Mouse (Mus musculus): Measurements from ENCODE around the gene Gpatch1. TPM values are rescaled to one million over a fixed set of nuclear protein-coding genes. Genes with fewer than 3 reads are reported as not detected.
A peak's percentile ranks its signal among the peaks of the same experiment; 100 is the strongest.

The Gpatch1 gene
- polyA plus RNA-seq, 1 experiment from 2014 or later: 21.7 TPM

- no peaks in the 10 kb centered on the region for H3K36me3 ChIP-seq
- peak; percentile 92 for ATAC-seq (ENCODE audit: insufficient number of reproducible peaks, insufficient read depth, low FRiP score, low TSS enrichment, low read depth)
- peak overlapping the region; percentile 78 for H3K9ac ChIP-seq
- peaks cover 16% of the 10 kb centered on the region; the same call in 1 of the 2 replicates for H3K4me1 ChIP-seq
- H3K4me3 ChIP-seq: peak overlapping the region; percentile 63
- peak overlapping the region; percentile 95 for H3K27ac ChIP-seq
- WGBS: under 1% methylated on average over 45 of the region's 45 CpGs
- H3K4me2 ChIP-seq: peak overlapping the region; percentile 61
- 0 out of 2 replicates have a peak, but pooled peaks cover 6% of the 10 kb centered on the region for H3K9me3 ChIP-seq
- no peaks in the 10 kb centered on the region for H3K27me3 ChIP-seq
These were observed 83.6 kb downstream of the Gpatch1 start for GRCm38 (mm10) chr7:35234361-35235245.

GRCm38 (mm10) chr7:35233861-35234260 lies 84.4 kb downstream of the Gpatch1 start:
- Histone ChIP-seq H3K36me3 (no peaks in the 10 kb centered on the region), H3K4me3 (peak overlapping the region; percentile 63), H3K9ac (peak overlapping the region; percentile 78), H3K4me1 (peaks cover 16% of the 10 kb centered on the region; the same call in 1 of the 2 replicates), H3K9me3 (0 out of 2 replicates have a peak, but pooled peaks cover 6% of the 10 kb centered on the region), H3K27me3 (no peaks in the 10 kb centered on the region), H3K4me2 (peak overlapping the region; percentile 61), H3K27ac (peak overlapping the region; percentile 95)
- WGBS: 46% methylated on average over 12 of the region's 12 CpGs
- ATAC-seq (ENCODE audit: insufficient number of reproducible peaks, insufficient read depth, low FRiP score, low TSS enrichment, low read depth): no peak

- WGBS: 30% methylated on average over 13 of the region's 13 CpGs
- no peak overlapping the region for H3K27ac ChIP-seq
- H3K4me3 ChIP-seq: no peak overlapping the region
- no peaks in the 10 kb centered on the region for H3K36me3 ChIP-seq
- H3K4me1 ChIP-seq: peaks cover 16% of the 10 kb centered on the region; the same call in 1 of the 2 replicates
- no peak for ATAC-seq (ENCODE audit: insufficient number of reproducible peaks, insufficient read depth, low FRiP score, low TSS enrichment, low read depth)
- H3K9me3 ChIP-seq: 0 out of 2 replicates have a peak, but pooled peaks cover 6% of the 10 kb centered on the region
- H3K27me3 ChIP-seq: no peaks in the 10 kb centered on the region
- H3K4me2 ChIP-seq: peak overlapping the region; percentile 61; the same call in 1 of the 2 replicates
- H3K9ac ChIP-seq: no peak overlapping the region
These were observed 85.3 kb downstream of the Gpatch1 start for GRCm38 (mm10) chr7:35232796-35233455.

- Histone ChIP-seq H3K9me3 (0 out of 2 replicates have a peak, but pooled peaks cover 6% of the 10 kb centered on the region), H3K4me2 (no peak overlapping the region), H3K4me1 (peaks cover 10% of the 10 kb centered on the region; the same call in 1 of the 2 replicates), H3K27me3 (no peaks in the 10 kb centered on the region), H3K27ac (no peak overlapping the region), H3K36me3 (no peaks in the 10 kb centered on the region), H3K4me3 (no peak overlapping the region), H3K9ac (no peak overlapping the region)
- WGBS: 77% methylated on average over 3 of the region's 3 CpGs
- no peak for ATAC-seq (ENCODE audit: insufficient number of reproducible peaks, insufficient read depth, low FRiP score, low TSS enrichment, low read depth)
These were observed 87.9 kb downstream of the Gpatch1 start for GRCm38 (mm10) chr7:35230333-35230732.

Other genes starting within 250 kb of the Gpatch1 start
- gene Cebpa, start 199.1 kb downstream of the Gpatch1 start, polyA plus RNA-seq (2015; fragmentation: Nextera tagmentation; extraction: Ambion mirVana): 5.3 and 5.5 TPM in 2 replicates
- 5.3 and 5.5 TPM in 2 replicates for gene Slc7a10, start 132.1 kb downstream of the Gpatch1 start, polyA plus RNA-seq (2015; fragmentation: Nextera tagmentation; extraction: Ambion mirVana)
- 10.3 and 11.2 TPM in 2 replicates for gene Lrp3, start 102.9 kb downstream of the Gpatch1 start, polyA plus RNA-seq (2015; fragmentation: Nextera tagmentation; extraction: Ambion mirVana)
- 4.3 and 5.6 TPM in 2 replicates for gene Rhpn2, start 15.7 kb upstream of the Gpatch1 start, polyA plus RNA-seq (2015; fragmentation: Nextera tagmentation; extraction: Ambion mirVana)
- gene Faap24, start 78.4 kb upstream of the Gpatch1 start, polyA plus RNA-seq (2015; fragmentation: Nextera tagmentation; extraction: Ambion mirVana): 16.1 and 17.4 TPM in 2 replicates
- gene Cep89, start 78.6 kb upstream of the Gpatch1 start, polyA plus RNA-seq (2015; fragmentation: Nextera tagmentation; extraction: Ambion mirVana): 52.7 and 54.1 TPM in 2 replicates
- 0.27 and 1.2 TPM in 2 replicates for gene Slc7a9, start 130.4 kb upstream of the Gpatch1 start, polyA plus RNA-seq (2015; fragmentation: Nextera tagmentation; extraction: Ambion mirVana)
- 0.76 TPM in 1 of 2 replicates, not detected in the other for gene Tdrd12, start 219.3 kb upstream of the Gpatch1 start, polyA plus RNA-seq (2015; fragmentation: Nextera tagmentation; extraction: Ambion mirVana)
- 57.4 and 61.9 TPM in 2 replicates for gene Nudt19, start 237.9 kb upstream of the Gpatch1 start, polyA plus RNA-seq (2015; fragmentation: Nextera tagmentation; extraction: Ambion mirVana)